Mouse (Mus musculus) MEL (cell line): Measurements from ENCODE around the gene Slc26a11. TPM values are rescaled to one million over a fixed set of nuclear protein-coding genes. Genes with fewer than 3 reads are reported as not detected.

Experiments used
- DNase-seq: peaks from one replicate; pipeline ENCODE4 v3.0.0; 2011; ENCODE audit warnings: low read depth, low spot score
- H3K27ac ChIP-seq: 2 replicates; pipeline ENCODE4 v1.5.1; 2012; ENCODE audit warnings: low read depth, mild to moderate bottlenecking, control low read depth, low read length, moderate library complexity; ENCODE audit not compliant: control insufficient read depth
- H3K27me3 ChIP-seq, 2 experiments: fragments of 150-350 bp in 1 of 2; sonication (generic) in 1 of 2; 2 replicates each; pipeline ENCODE4 v1.6.1; 2012; ENCODE audit warnings: low read length in 2 of 2, mild to moderate bottlenecking in 2 of 2, improper control_type of control experiment in 1 of 2, moderate library complexity in 1 of 2; ENCODE audit not compliant: insufficient read depth in 2 of 2, control insufficient read depth in 1 of 2
- H3K36me3 ChIP-seq, 2 experiments: 2 replicates each; pipeline ENCODE4 v1.6.1; 2012 to 2014; ENCODE audit warnings: low read length in 2 of 2, improper control_type of control experiment in 1 of 2, inconsistent platforms in 1 of 2, mild to moderate bottlenecking in 1 of 2; ENCODE audit not compliant: insufficient read depth in 2 of 2, control insufficient read depth in 1 of 2
- H3K4me1 ChIP-seq, 2 experiments: fragments of 150-350 bp in 1 of 2; sonication (generic) in 1 of 2; 2 replicates each; pipeline ENCODE4 v1.6.1; 2012; ENCODE audit warnings: low read length in 2 of 2, improper control_type of control experiment in 1 of 2, mild to moderate bottlenecking in 1 of 2; ENCODE audit not compliant: insufficient read depth in 2 of 2, control insufficient read depth in 1 of 2
- H3K4me3 ChIP-seq, 2 experiments: fragments of 150-350 bp in 1 of 2; sonication (generic) in 1 of 2; 2 replicates each; pipeline ENCODE4 v1.5.1; 2012; ENCODE audit warnings: low read depth in 2 of 2, low read length in 2 of 2, mild to moderate bottlenecking in 2 of 2, moderate library complexity in 2 of 2, control low read depth in 1 of 2, improper control_type of control experiment in 1 of 2; ENCODE audit not compliant: control insufficient read depth in 1 of 2, insufficient read depth in 1 of 2
- H3K79me2 ChIP-seq: 2 replicates; pipeline ENCODE4 v1.6.1; 2012; ENCODE audit warnings: mild to moderate bottlenecking, low read length, moderate library complexity; ENCODE audit not compliant: control insufficient read depth, poor library complexity, insufficient read depth
- H3K9ac ChIP-seq: 2 replicates; pipeline ENCODE4 v1.6.1; 2012; ENCODE audit warnings: low read depth, mild to moderate bottlenecking, control low read depth, low read length, moderate library complexity; ENCODE audit not compliant: control insufficient read depth, poor library complexity, severe bottlenecking
- H3K9me3 ChIP-seq: fragments of 150-350 bp; sonication (generic); replicated peaks from 2 replicates; pipeline ENCODE4 v1.6.1; 2012; ENCODE audit warnings: mild to moderate bottlenecking, low read length, improper control_type of control experiment, moderate library complexity; ENCODE audit not compliant: insufficient read depth
- BHLHE40 ChIP-seq: IDR thresholded peaks from 2 replicates; pipeline ENCODE4 v1.6.1; 2012; ENCODE audit warnings: low read depth, mild to moderate bottlenecking, inconsistent platforms, low read length, improper control_type of control experiment, borderline replicate concordance
- CHD1 ChIP-seq: IDR thresholded peaks from 2 replicates; pipeline ENCODE4 v1.6.1; 2012; ENCODE audit warnings: low read depth, mild to moderate bottlenecking, inconsistent platforms, low read length, improper control_type of control experiment
- CTCF ChIP-seq, 3 experiments: IDR thresholded peaks in 2 of 3; conservative IDR thresholded peaks in 1 of 3; 2 replicates each; pipeline ENCODE4 v1.5.1; 2011 to 2012; ENCODE audit warnings: low read length in 3 of 3, low read depth in 2 of 3, mild to moderate bottlenecking in 2 of 3, improper control_type of control experiment in 1 of 3, inconsistent platforms in 1 of 3, mixed read lengths in 1 of 3, moderate library complexity in 1 of 3; ENCODE audit not compliant: control insufficient read depth in 1 of 3, insufficient read depth in 1 of 3, poor library complexity in 1 of 3, severe bottlenecking in 1 of 3
- ELF1 ChIP-seq: IDR thresholded peaks from 2 replicates; pipeline ENCODE4 v1.6.1; 2014; ENCODE audit warnings: low read depth, mild to moderate bottlenecking, inconsistent platforms, low read length, improper control_type of control experiment, moderate library complexity
- EP300 ChIP-seq, 2 experiments: IDR thresholded peaks; 2 replicates each; pipeline ENCODE4 v1.6.1; 2011; ENCODE audit warnings: improper control_type of control experiment in 2 of 2, low read length in 2 of 2, low read depth in 1 of 2, mild to moderate bottlenecking in 1 of 2
- GATA1 ChIP-seq: IDR thresholded peaks from 2 replicates; pipeline ENCODE4 v1.6.1; 2011; ENCODE audit warnings: low read depth, low read length, improper control_type of control experiment
- MAFK ChIP-seq: IDR thresholded peaks from 2 replicates; pipeline ENCODE4 v1.6.1; 2011; ENCODE audit warnings: low read depth, mild to moderate bottlenecking, low read length, improper control_type of control experiment, borderline replicate concordance
- MAZ ChIP-seq: IDR thresholded peaks from 2 replicates; pipeline ENCODE4 v1.6.1; 2012; ENCODE audit warnings: low read depth, mild to moderate bottlenecking, inconsistent platforms, low read length, improper control_type of control experiment
- MXI1 ChIP-seq: IDR thresholded peaks from 2 replicates; pipeline ENCODE4 v1.6.1; 2011; ENCODE audit warnings: mild to moderate bottlenecking, low read depth, low read length, improper control_type of control experiment
- MYB ChIP-seq: IDR thresholded peaks from 2 replicates; pipeline ENCODE4 v1.6.1; 2011; ENCODE audit warnings: mild to moderate bottlenecking, low read depth, low read length, improper control_type of control experiment
- POLR2A ChIP-seq, 2 experiments: IDR thresholded peaks; 2 replicates each; pipeline ENCODE4 v1.6.1; 2011 to 2012; ENCODE audit warnings: low read length in 2 of 2, mild to moderate bottlenecking in 2 of 2, control low read depth in 1 of 2, improper control_type of control experiment in 1 of 2, low read depth in 1 of 2, moderate library complexity in 1 of 2; ENCODE audit not compliant: control insufficient read depth in 1 of 2, insufficient read depth in 1 of 2, poor library complexity in 1 of 2
- POLR2AphosphoS2 ChIP-seq: IDR thresholded peaks from 2 replicates; pipeline ENCODE4 v1.6.1; 2011; ENCODE audit warnings: low read length, improper control_type of control experiment
- RAD21 ChIP-seq: IDR thresholded peaks from 2 replicates; pipeline ENCODE4 v1.6.1; 2011; ENCODE audit warnings: mild to moderate bottlenecking, low read depth, low read length, improper control_type of control experiment
- SMC3 ChIP-seq: IDR thresholded peaks from 2 replicates; pipeline ENCODE4 v1.6.1; 2011; ENCODE audit warnings: low read depth, low read length, improper control_type of control experiment
- TBP ChIP-seq: IDR thresholded peaks from 2 replicates; pipeline ENCODE4 v1.8.0; 2011; ENCODE audit warnings: low read depth, low read length, improper control_type of control experiment
- USF1 ChIP-seq: IDR thresholded peaks from 2 replicates; pipeline ENCODE4 v1.6.1; 2014; ENCODE audit warnings: low read depth, mild to moderate bottlenecking, inconsistent platforms, low read length, improper control_type of control experiment, moderate library complexity
- USF2 ChIP-seq, 2 experiments: IDR thresholded peaks; 2 replicates each; pipeline ENCODE4 v1.6.1; 2011 to 2012; ENCODE audit warnings: improper control_type of control experiment in 2 of 2, low read length in 2 of 2, borderline replicate concordance in 1 of 2, inconsistent platforms in 1 of 2, low read depth in 1 of 2, mild to moderate bottlenecking in 1 of 2; ENCODE audit not compliant: insufficient read depth in 1 of 2
- ZC3H11A ChIP-seq: IDR thresholded peaks from 2 replicates; pipeline ENCODE4 v1.6.1; 2012; ENCODE audit warnings: low read depth, mild to moderate bottlenecking, inconsistent platforms, low read length, improper control_type of control experiment
- ZNF384 ChIP-seq: IDR thresholded peaks from 2 replicates; pipeline ENCODE4 v1.6.1; 2012; ENCODE audit warnings: low read depth, mild to moderate bottlenecking, inconsistent platforms, low read length, improper control_type of control experiment
- polyA plus RNA-seq, 2 experiments: library from polyadenylated mRNA; stranded (reverse) in 1 of 2; unstranded in 1 of 2; fragments of >175 nt in 1 of 2; fragments of >200 nt in 1 of 2; gene quantifications; 2 replicates each; pipeline versions ENCODE4 v1.2.1 to v1.2.4; 2012; ENCODE audit warnings: low replicate concordance in 2 of 2, low read depth in 1 of 2; ENCODE audit not compliant: insufficient read length in 2 of 2, insufficient read depth in 1 of 2, missing spikeins in 1 of 2
- total RNA-seq: library from RNA; depleted of rRNA; stranded (reverse); fragments of 300-350 nt; gene quantifications from 2 replicates; pipeline ENCODE4 v1.2.3, GENCODE M21; 2012

The Slc26a11 gene
- total and polyA plus RNA-seq, 3 experiments, result 0.04 TPM; not detected in 2

- Histone ChIP-seq H3K27me3 (peaks cover 14 to 18% of the 10 kb centered on the region in 2 experiments), H3K79me2 (no peaks in the 10 kb centered on the region), H3K36me3 (no peaks in the 10 kb centered on the region), H3K4me3 (no peak overlapping the region), H3K4me1 (no peaks in the 10 kb centered on the region), H3K27ac (no peak overlapping the region), H3K9ac (no peak overlapping the region), H3K9me3 (no peaks in the 10 kb centered on the region)
- DNase-seq, result peak; percentile 38
- peak; percentile 31 to 57 (median 51); a peak in 5 of 6 replicates for TF ChIP-seq CTCF (IDR thresholded peaks at IDR 0.05 in 2 of 3, conservative IDR thresholded peaks at IDR 0.05 in 1 of 3; ENCODE audit: control insufficient read depth in 1 of 3, insufficient read depth in 1 of 3, low read depth in 2 of 3, low read length in 3 of 3, poor library complexity in 1 of 3, severe bottlenecking in 1 of 3)
- peak; percentile 52 for TF ChIP-seq SMC3
- peak; percentile 54 for TF ChIP-seq RAD21
- TF ChIP-seq MAFK, result no peak
- no peak for TF ChIP-seq MYB
- no peak for TF ChIP-seq BHLHE40
Observed at GRCm38 (mm10) chr11:119331970-119332369, 23.4 kb upstream of the Slc26a11 start.

GRCm38 (mm10) chr11:119338271-119339059 is 16.9 kb upstream of the Slc26a11 start:
- TF ChIP-seq ZC3H11A (no peak), ZNF384 (no peak), USF1 (no peak), USF2 (IDR thresholded peaks at IDR 0.05; ENCODE audit: borderline replicate concordance in 1 of 2, insufficient read depth in 1 of 2, low read depth in 1 of 2, low read length in 2 of 2) (no peak), GATA1 (no peak), TBP (no peak), BHLHE40 (no peak), ELF1 (no peak), CHD1 (no peak), POLR2A (IDR thresholded peaks at IDR 0.05; ENCODE audit: control insufficient read depth in 1 of 2, insufficient read depth in 1 of 2, low read depth in 1 of 2, low read length in 2 of 2, poor library complexity in 1 of 2) (no peak), MXI1 (no peak), EP300 (IDR thresholded peaks at IDR 0.05; ENCODE audit: low read depth in 1 of 2, low read length in 2 of 2) (no peak), MAZ (no peak), POLR2AphosphoS2 (no peak)

More at GRCm38 (mm10) chr11:119338271-119339059, 16.9 kb upstream of the Slc26a11 start:
- no peaks in the 10 kb centered on the region for H3K4me1 ChIP-seq
- no peaks in the 10 kb centered on the region for H3K9me3 ChIP-seq
- H3K9ac ChIP-seq, result no peak overlapping the region
- peaks cover 6 to 9% of the 10 kb centered on the region in 2 experiments for H3K27me3 ChIP-seq
- no peak overlapping the region for H3K27ac ChIP-seq
- H3K79me2 ChIP-seq, result no peaks in the 10 kb centered on the region
- no peak overlapping the region for H3K4me3 ChIP-seq
- DNase-seq, result peak; percentile 44
- no peaks in the 10 kb centered on the region for H3K36me3 ChIP-seq
